In the genomic region with DNA sequence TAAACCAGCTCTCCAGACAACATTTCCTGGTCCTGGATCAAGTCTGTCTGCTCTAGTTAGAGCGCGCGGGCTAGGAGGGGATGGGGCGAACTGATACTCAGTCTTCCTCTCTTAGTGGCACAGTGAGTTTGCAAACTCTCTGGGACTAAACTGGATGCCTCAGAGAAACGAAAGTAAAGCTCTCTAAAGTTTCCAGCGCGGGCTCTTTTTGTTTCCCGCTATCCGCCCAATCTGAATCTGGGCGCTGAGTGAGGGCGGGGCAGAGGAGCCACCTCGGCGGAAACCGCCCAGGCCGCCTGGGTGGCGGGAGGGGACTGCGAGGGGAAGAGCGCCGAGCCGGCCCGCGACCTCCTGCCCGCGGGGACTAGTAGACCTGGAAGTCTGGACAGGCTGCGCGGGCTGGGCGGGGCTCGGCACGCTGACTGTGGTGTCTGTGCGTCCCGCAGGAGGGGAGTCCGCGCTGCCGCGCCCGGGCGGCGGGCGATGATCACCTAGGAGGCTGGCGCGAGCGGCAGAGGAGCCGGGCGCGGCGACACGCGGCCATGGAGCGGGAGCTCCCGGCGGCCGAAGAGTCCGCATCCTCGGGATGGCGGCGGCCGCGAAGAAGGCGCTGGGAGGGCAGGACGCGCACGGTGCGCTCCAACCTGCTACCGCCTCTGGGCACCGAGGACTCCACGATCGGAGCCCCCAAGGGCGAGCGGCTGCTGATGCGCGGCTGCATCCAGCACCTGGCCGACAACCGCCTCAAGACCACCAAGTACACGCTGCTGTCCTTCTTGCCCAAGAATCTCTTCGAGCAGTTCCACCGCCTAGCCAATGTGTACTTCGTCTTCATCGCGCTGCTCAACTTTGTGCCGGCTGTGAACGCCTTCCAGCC, we compare ENCODE assay signal across 7 mouse cellular contexts. TPM values are rescaled to one million over a fixed set of nuclear protein-coding genes. Genes with fewer than 3 reads are reported as not detected.
A peak's percentile ranks its signal among the peaks of the same experiment; 100 is the strongest.
DNase-seq lines count a peak whose midpoint lies in the region; ATAC-seq lines count a peak whose summit lies in the region.

No protein-coding gene starts in this region.

- H3K36me3 ChIP-seq in intestine, embryonic 15.5 days = no peaks in the 10 kb centered on the region
- no peaks in the 10 kb centered on the region for H3K36me3 ChIP-seq in liver, embryonic 11.5 days (ENCODE audit: control insufficient read depth, insufficient read depth, low read length)

- peak overlapping the region; percentile 76 for H3K27ac ChIP-seq in intestine, embryonic 15.5 days
- H3K27ac ChIP-seq in liver, embryonic 11.5 days (ENCODE audit: low read depth, low read length) = no peak overlapping the region; the same call in 1 of the 2 replicates

- H3K4me2 ChIP-seq in intestine, embryonic 15.5 days (replicated peaks) = peak overlapping the region; percentile 95
- peak overlapping the region; percentile 87 for H3K4me2 ChIP-seq in liver, embryonic 11.5 days

- H3K4me1 ChIP-seq in intestine, embryonic 15.5 days (replicated peaks) = 0 out of 2 replicates have a peak, but pooled peaks cover 4% of the 10 kb centered on the region
- no peaks in the 10 kb centered on the region for H3K4me1 ChIP-seq in liver, embryonic 11.5 days (replicated peaks; ENCODE audit: control insufficient read depth, insufficient read depth, low read length)

- H3K27me3 ChIP-seq in intestine, embryonic 15.5 days (replicated peaks) = no peaks in the 10 kb centered on the region
- H3K27me3 ChIP-seq in liver, embryonic 11.5 days (replicated peaks; ENCODE audit: control insufficient read depth, insufficient read depth, low read length) = peaks cover 12% of the 10 kb centered on the region

- no peaks in the 10 kb centered on the region for H3K9me3 ChIP-seq in intestine, embryonic 15.5 days
- no peaks in the 10 kb centered on the region for H3K9me3 ChIP-seq in liver, embryonic 11.5 days (ENCODE audit: control insufficient read depth, low read length)

- ATAC-seq in intestine, embryonic 15.5 days = peak; percentile 94
- peak; percentile 84 for ATAC-seq in liver, embryonic 11.5 days (replicated peaks; ENCODE audit: low FRiP score)

- DNase-seq in adrenal gland, adult (ENCODE audit: inconsistent age in 2 of 2, low spot score in 1 of 2) = peak; percentile 90 to 94
- DNase-seq in embryo, embryonic 10 days (ENCODE audit: low spot score) = peak; percentile 85
- DNase-seq in gastrocnemius, postnatal 4 days (ENCODE audit: low spot score in 2 of 2) = peak; percentile 53 to 73
- peak; percentile 75 for DNase-seq in liver, embryonic 11.5 days (ENCODE audit: low spot score)
- peak; percentile 19 to 20 for DNase-seq in monocyte, adult 2 months (ENCODE audit: low read depth in 1 of 2, low spot score in 2 of 2)
- peak; percentile 13 to 17 for DNase-seq in spleen, postnatal 14 days (ENCODE audit: low spot score in 2 of 2)

- peak overlapping the region; percentile 75 for H3K4me3 ChIP-seq in intestine, embryonic 15.5 days (replicated peaks)
- H3K4me3 ChIP-seq in liver, embryonic 11.5 days (ENCODE audit: low read depth, low read length) = peak overlapping the region; percentile 64

- peak overlapping the region; percentile 62 for H3K9ac ChIP-seq in intestine, embryonic 15.5 days
- H3K9ac ChIP-seq in liver, embryonic 11.5 days (ENCODE audit: low read depth, low read length) = peak overlapping the region; percentile 61

- under 1% methylated on average over 68 of the region's 81 CpGs for WGBS in intestine, embryonic 15.5 days
- WGBS in liver, embryonic 11.5 days = under 1% methylated on average over 81 of the region's 81 CpGs

RNA-seq across cellular contexts. Expression of gene Atp10a, which starts 2.2 kb away (rescaled TPM):
- 1 to 10 TPM; 7.8 to 7.9 TPM for total RNA-seq in gastrocnemius, postnatal 4 days (2021)
- polyA plus RNA-seq in intestine, embryonic 15.5 days (2015; fragmentation: Nextera tagmentation; extraction: Ambion mirVana) = 2.9 TPM in 2 replicates
- 2.5 and 3.3 TPM in 2 replicates for polyA plus RNA-seq in liver, embryonic 11.5 days (2014; fragmentation: Nextera tagmentation; extraction: Ambion mirVana)

Comparison
In these comparisons a context has a peak if more than half of its experiments do, and no peak if none do; other contexts are left out.
1. DNase-seq: peak in every context shown above with its lines; median percentile 92 in adrenal gland, adult; 85 in embryo, embryonic 10 days; 75 in liver, embryonic 11.5 days; 63 in gastrocnemius, postnatal 4 days; 20 in monocyte, adult 2 months; 15 in spleen, postnatal 14 days.